Mouse (Mus musculus): ENCODE results near the gene Sparc.

The Sparc gene

DNA sequence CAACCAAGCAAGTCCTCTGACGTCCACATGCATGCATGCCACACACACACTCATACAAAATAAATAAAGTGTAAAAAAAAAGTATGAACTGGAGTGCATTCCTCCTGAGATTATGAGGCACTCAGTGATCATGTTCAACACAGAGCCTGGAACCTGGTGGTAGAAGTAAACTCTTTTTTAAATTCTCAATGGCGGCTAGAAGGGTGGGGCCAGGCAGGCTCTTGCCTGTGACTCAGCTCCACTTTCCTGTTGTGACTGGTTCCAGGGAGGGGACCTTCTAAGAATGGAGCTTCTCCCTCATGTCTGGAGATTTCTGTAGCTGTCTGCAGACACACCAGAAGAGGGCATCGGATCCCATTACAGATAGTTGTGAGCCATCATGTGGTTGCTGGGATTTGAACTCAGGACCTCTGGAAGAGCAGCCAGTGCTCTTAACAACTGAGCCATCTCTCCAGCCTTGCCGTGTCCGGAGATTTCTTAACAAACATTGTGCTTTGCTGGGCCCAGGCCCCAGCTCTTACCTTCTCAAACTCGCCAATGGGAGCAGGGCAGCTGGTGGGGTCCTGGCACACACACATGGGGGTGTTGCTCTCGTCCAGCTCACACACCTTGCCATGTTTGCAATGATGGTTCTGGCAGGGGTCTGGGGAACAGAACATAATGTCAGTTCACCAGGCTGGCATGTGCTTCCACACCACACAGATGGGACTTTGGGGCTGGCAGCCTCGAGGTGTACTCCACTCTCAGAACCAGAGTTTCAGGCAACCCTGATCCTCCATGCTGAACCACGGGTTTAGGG is 18.1 kb downstream of the Sparc start:
- DNase-seq = no peak

- no peak for DNase-seq
These were observed 22.1 kb downstream of the Sparc start for GRCm38 (mm10) chr11:55400863-55401262.

GRCm38 (mm10) chr11:55398371-55398770 is 24.6 kb downstream of the Sparc start:
- DNase-seq = no peak

GRCm38 (mm10) chr11:55397441-55397840 is 25.5 kb downstream of the Sparc start:
- no peak for DNase-seq

DNA sequence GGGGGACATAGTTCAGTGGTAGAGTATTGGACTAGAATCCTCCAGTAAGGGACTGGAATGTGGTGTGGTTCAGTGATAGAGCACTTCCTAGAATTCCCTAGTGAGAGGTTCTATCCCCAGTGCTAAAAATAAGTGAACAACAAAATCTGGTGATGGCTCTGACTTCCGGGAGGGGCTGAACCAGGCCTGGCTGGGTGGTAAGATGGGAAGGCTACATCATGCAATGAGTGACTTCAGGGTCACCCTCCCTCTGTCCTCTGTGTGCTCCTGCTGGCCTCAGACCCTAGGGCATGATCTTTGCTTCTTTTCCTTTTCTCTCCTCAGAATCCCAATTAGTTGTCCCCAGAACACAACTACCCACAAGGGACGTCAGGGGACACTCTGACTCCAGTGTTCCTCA is 25.9 kb downstream of the Sparc start:
- DNase-seq = no peak

DNA sequence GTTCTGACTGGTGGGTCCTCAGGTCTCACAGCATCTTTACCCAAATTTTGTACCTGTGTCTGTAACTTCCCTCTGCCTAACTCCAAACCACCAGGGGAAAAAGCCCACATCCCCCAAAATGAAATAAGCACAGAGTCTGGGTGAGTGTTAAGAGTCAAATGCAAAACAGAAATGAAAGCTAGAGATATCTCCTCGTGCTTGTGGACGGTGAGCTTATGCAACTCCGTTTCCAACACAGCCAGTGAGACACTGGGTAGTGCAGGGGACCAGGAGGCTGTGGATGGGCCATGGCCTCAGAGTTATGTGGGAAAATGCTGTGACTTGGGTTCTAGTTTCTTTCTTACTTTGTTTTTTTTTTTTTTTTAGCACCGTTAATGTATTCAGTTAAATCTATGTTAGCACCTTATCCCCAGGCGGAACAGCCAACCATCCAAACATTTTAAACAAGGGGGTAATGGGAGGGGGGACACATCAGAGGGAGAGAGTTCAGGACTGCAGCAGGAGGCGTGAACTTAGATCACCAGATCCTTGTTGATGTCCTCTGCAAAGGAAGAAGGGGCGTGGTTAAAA is 27.8 kb downstream of the Sparc start:
- DNase-seq = no peak

GRCm38 (mm10) chr11:55394592-55394991 is 28.4 kb downstream of the Sparc start:
- no peak for DNase-seq

- DNase-seq = no peak
These were observed 30.5 kb downstream of the Sparc start for GRCm38 (mm10) chr11:55392474-55392873.

GRCm38 (mm10) chr11:55389778-55390177 is 33.2 kb downstream of the Sparc start:
- peak; percentile 54 for DNase-seq

DNA sequence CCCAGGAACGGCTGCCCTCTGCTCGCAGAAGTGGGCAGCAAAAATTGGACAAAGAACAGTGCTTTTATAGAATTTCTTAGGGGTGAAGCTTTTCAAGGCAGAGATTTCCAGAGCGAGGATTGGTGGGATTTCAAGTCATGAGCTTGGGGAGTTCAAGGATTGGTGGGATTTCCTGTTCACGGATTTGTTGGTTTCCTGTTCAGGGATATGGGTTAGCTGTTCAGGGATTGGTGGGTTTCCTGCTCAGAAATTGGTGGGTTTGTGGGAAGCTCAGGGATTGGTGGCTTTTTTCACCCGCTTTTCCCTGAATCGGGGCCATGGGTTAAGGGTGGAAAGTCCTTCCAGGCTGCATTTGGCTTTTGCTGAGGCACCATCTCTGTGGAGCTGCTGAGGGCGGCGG is 35.4 kb downstream of the Sparc start:
- DNase-seq = no peak

- DNase-seq = peak; percentile 91
These were observed 36.4 kb downstream of the Sparc start for GRCm38 (mm10) chr11:55386424-55387063.

DNA sequence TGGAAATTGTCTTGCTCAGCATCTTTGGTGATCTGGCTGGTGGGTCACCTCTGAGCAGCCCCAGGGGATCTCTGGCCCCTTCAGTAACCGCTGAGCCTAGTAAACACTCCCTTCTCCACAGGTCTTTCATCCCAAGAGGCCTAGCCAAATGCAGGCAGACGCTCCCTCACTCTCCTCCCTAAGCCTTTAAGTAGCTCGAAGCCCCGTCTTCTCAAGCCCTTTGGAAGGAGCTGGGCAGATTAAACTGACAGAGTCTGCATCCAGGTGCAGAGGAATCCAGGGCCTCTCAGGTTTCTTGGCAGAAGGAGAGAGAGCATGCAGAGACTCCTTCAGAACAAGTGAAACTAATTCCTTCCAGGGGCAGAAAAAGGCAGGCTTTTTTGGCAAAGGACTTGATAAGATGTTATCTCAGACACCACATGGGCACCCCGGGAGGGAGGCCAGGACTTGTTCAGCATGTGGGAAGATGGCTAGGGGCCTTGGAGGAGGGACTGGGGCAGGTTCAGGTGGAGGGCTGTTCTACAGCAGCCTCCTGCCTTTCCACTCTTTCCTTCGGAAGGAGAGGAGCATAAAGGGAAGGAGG is 39.4 kb downstream of the Sparc start:
- no peak for DNase-seq

- DNase-seq = no peak
These were observed 42.1 kb downstream of the Sparc start for GRCm38 (mm10) chr11:55380908-55381307.

DNA sequence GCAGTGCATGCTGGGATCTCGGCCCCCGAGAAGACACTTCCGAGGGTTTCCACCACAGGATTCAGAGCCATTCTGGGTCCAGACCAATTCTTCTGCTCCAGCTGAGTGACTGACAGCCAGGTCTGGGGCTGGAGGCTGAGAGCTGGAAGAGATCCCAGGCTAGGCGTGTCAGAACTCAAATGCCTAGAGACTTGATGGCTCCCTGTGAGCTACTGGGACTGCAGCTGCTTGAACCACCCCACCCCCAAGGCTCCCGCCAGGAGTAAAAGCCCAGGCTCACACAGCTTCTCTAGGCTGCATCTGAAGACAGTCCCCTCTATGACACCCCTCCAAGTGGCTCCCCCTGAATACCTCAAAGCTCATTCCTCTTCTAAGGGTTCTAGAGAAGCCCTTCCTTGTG is 44.6 kb downstream of the Sparc start:
- peak; percentile 53 for DNase-seq

- DNase-seq = no peak
These were observed 49.1 kb downstream of the Sparc start for GRCm38 (mm10) chr11:55373838-55374237.

GRCm38 (mm10) chr11:55373373-55373772 is 49.6 kb downstream of the Sparc start:
- DNase-seq = no peak

DNA sequence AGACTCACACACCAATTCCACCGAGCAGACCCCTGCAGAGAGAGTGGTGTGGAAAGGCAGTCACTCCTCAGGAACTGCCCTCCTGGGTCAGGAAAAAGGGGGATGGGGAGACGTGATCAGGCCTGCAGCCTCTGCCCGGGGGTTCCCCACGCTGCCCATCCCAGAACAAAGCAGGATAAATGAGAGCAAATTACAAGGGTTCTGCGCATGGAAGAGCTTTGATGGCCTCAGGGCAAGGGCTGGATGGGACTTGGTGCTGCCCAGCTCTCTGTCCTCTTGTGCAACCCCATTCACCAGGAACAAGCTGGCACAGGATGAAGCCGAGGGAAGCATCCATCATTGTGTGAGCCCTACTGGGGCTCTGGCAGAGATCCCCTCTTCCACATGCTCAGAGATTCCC is 51.0 kb downstream of the Sparc start:
- no peak for DNase-seq

GRCm38 (mm10) chr11:55369093-55369471 is 53.9 kb downstream of the Sparc start:
- peak; percentile 41 for DNase-seq

GRCm38 (mm10) chr11:55368388-55369092 is 54.4 kb downstream of the Sparc start:
- peak; percentile 18 for DNase-seq

DNA sequence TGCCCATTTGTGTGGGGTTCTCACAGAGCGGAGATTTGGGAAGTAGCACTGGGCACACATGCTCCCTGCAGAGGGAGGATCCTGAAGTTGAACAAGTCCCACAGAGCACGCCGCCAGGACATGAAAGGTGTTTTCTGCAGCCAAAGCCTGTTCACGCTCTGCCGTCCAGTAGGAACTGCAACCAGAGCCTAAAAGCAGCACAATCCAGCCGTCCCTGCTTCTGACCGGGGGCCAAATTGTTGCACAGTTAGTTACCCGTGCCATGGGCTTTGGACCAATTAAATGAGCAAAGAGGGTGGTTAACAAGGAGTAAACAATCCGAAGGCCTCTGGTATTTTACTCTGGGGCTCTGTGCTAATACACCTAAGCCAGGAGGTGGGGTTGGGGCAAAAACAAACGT is 55.2 kb downstream of the Sparc start:
- DNase-seq = peak; percentile 40

DNA sequence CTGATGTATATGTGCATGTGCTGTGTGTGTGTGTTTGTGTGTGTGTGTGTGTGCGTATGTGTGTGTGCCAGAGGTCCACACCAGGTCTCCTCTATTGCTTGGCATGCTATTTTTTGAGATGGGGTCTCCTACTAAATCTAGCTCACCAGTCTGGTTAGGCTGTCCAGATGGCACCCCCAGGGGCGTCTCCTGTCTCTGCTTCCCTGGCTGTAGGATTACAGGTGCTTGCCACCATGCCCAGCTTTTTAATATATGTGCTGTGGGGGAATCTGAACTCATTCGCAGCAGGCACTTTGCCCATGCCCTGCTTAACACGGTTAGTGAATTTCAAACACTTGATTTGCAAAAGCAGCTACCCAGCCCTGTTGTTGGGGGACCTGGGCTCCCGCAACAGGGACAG is 57.1 kb downstream of the Sparc start:
- no peak for DNase-seq

- DNase-seq = no peak
These were observed 57.7 kb downstream of the Sparc start for GRCm38 (mm10) chr11:55365242-55365641.

DNA sequence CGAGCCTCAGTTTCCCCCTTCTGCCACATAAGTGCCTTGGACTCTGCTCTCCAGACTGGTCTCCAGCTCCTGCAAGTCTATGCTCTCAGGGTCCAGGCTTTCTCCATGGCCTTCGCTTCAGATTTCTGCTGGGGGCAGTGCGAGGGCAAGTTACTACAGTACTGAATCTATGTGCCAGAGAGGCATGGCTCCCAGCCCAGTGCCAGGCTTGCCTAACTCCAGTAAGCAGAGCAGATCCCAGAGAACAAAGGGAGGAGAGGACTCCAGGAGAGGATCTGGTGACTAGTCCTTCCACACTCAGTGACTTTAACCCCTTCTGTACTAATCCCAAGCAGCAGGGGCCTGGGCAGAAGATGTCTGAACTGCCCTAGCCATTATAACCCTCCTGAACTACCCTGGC is 58.3 kb downstream of the Sparc start:
- peak; percentile 15 for DNase-seq
